Mouse (Mus musculus) thymus, postnatal 25 days (tissue): ENCODE results near the gene Psmc3ip.

Source experiments
- DNase-seq: peaks from one replicate; pipeline ENCODE4 v3.0.0; 2022

Gene Psmc3ip

DNA sequence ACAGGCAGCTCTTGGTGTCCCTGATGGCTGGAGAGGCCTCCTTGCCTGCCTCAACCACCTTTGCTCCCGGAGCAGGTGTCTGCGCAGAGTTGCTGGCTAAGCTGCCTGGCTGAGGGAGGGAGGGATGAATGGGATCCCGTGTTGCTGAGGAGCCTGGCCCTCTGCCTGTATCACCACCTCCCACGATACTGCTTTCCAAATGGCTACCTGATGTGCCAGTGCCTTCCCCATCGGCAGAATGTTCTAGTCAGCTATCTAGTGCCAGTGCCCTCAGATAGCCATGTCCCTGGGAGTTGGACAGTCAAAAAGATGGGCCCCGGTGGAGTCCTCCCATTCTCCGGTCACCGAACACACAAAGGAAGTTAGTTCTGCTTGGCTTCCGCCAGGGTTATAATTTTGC is 44.9 kb downstream of the Psmc3ip start:
- no peak for DNase-seq

- DNase-seq: no peak
Measured at GRCm38 (mm10) chr11:101047502-101047901, 47.7 kb downstream of the Psmc3ip start.

DNA sequence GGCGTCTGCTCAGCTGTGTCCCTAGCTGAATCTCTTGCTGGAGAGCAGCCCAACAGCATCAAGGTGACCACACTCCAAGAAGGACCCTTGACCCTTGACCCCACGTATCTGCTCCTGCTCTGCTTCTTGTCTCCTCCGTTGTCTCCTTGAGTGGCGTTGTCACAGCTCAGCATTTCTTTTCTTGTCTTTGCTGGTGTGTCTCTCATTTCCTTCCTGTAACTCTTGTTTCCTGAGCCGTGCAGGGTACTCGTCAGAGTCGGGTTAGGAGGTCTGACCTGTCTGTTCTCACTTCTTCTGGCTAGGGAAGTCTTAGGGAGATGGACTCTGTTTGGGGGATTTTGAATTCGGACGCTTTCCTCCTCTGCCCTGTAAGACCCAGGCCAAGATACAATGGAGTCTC is 48.8 kb downstream of the Psmc3ip start:
- DNase-seq: peak; percentile 55

DNA sequence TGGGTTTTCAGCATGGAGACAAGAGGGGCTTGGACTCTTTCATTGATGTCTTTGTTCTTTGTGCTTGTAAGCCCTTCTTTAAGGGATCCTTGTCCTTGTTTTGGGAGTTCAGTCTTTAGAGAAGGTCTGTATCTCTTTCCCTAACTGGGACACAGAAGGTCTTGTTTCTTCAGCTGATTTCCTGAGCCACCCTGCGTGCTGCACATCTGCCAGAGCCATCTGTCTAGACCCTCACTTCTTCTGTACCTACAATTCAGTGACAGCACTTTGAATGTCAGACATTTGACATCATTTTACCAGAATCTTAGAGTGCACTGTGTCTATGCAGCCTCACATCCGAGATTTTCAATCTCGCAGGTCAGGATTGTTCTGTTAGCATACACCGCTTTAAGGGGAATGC is 49.4 kb downstream of the Psmc3ip start:
- peak; percentile 41 for DNase-seq
